Mouse (Mus musculus): ENCODE measurements at regions not wholly inside any gene's neighbourhood (a gene's known extent, or its start where the extent isn't known, plus 50 kb on each side); places are given as distances from the start of the nearest gene placed in this dataset.
A peak's percentile ranks its signal among the peaks of the same experiment; 100 is the strongest.

DNA sequence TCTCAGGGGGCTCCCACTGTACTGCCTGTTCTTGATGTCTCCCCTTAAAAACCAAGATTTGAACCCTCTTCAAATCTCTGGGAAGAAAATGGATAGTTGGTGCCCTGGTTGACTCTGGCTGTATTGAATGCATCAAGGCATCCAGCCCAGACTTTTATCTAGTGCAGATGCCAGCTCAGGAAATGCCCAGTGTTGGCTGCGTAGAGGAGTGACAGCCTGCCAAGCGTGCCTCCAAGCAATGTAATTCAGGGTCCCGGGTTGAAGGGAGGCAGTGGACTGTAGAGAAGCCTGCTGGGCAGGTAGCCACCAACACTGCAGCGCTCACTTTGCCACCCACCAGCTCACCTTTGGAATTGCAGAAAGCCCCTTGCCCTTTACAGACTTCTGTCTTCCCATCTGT, 146.4 kb downstream of the Opa1 start:
- no peaks in the 10 kb centered on the region for H3K4me1 ChIP-seq (ENCODE audit: control insufficient read depth, insufficient read depth, low read length)

DNA sequence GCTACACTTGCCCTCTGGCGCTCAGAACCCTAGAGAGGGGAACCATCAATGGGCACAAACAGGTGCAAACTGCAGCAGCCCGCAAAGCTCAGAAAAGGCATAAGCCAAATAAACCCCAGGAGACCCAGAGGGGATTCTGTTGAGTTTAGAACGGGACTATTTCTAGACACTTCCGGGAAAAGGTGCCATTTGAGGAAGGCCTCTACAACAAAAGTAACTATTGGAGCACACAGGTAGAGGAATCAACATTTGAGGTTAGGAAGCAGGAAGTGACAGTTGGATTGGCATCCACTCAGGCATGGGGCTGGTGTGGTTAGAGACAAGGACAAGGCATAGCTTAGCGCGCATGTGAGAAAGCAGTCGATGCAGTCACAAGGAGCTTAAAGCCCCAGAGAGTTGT, 148.3 kb downstream of the Opa1 start:
- H3K9ac ChIP-seq (ENCODE audit: low read depth, low read length), result no peak overlapping the region
- no peak overlapping the region for H3K27ac ChIP-seq (ENCODE audit: low read length)
- ATAC-seq, result no peak
- 83% methylated on average over 7 of the region's 7 CpGs for WGBS
- H3K27me3 ChIP-seq (ENCODE audit: control insufficient read depth, insufficient read depth, low read depth, low read length), result peaks cover 81% of the 10 kb centered on the region
- no peaks in the 10 kb centered on the region for H3K9me3 ChIP-seq (replicated peaks; ENCODE audit: control insufficient read depth, low read length, poor library complexity, severe bottlenecking)
- no peak overlapping the region for H3K4me3 ChIP-seq (ENCODE audit: low read depth, low read length)
- no peaks in the 10 kb centered on the region for H3K36me3 ChIP-seq (ENCODE audit: control insufficient read depth, insufficient read depth, low read length)
- no peaks in the 10 kb centered on the region for H3K4me1 ChIP-seq (ENCODE audit: control insufficient read depth, insufficient read depth, low read length)
- H3K4me2 ChIP-seq (ENCODE audit: low read length), result no peak overlapping the region

More for the DNA sequence above, 146.4 kb downstream of the Opa1 start:
- no peak for ATAC-seq
- peaks cover 81% of the 10 kb centered on the region for H3K27me3 ChIP-seq (ENCODE audit: control insufficient read depth, insufficient read depth, low read depth, low read length)
- H3K27ac ChIP-seq (ENCODE audit: low read length), result no peak overlapping the region
- no peak overlapping the region for H3K4me3 ChIP-seq (ENCODE audit: low read depth, low read length)
- WGBS, result 46% methylated on average over 4 of the region's 4 CpGs
- no peak overlapping the region for H3K9ac ChIP-seq (ENCODE audit: low read depth, low read length)
- no peaks in the 10 kb centered on the region for H3K36me3 ChIP-seq (ENCODE audit: control insufficient read depth, insufficient read depth, low read length)
- H3K9me3 ChIP-seq (replicated peaks; ENCODE audit: control insufficient read depth, low read length, poor library complexity, severe bottlenecking), result no peaks in the 10 kb centered on the region
- no peak overlapping the region for H3K4me2 ChIP-seq (ENCODE audit: low read length)

DNA sequence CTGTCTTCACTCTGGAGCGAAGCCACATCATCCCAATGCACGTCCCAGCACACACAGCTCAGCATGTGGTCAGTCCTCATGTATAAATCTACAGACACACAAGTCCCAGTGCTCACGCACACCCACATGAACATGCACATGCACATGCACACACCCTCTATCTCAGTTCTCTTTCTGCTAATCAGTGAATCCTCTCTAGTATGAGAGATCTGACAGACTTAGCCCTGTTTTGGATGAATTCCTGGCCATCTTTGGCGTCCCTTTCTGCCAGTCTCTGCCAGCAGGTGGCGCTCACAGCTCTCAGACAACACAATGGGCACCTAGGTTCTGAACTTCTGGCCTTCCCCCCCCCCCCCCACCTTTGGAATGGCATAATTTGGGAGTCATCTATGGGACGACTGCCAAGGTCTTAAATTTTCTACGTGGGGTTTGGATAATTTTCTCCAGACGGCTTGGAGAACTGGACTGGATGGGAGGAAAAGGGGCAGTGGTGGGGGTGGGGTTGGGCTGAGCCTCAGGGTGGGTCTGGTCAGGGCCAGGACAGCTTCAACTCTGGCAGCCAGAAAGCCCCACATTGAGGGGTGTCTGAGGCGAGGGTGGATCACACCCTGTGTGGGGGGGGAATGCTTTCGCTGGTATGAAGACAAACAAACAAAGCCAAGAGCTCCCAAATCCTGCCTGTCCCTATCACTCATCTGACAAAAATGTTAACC, 149.8 kb downstream of the Opa1 start:
- Histone ChIP-seq H3K27me3 (ENCODE audit: control insufficient read depth, insufficient read depth, low read depth, low read length) (peaks cover 81% of the 10 kb centered on the region), H3K9me3 (replicated peaks; ENCODE audit: control insufficient read depth, low read length, poor library complexity, severe bottlenecking) (no peaks in the 10 kb centered on the region), H3K4me1 (ENCODE audit: control insufficient read depth, insufficient read depth, low read length) (no peaks in the 10 kb centered on the region), H3K27ac (ENCODE audit: low read length) (no peak overlapping the region), H3K9ac (ENCODE audit: low read depth, low read length) (no peak overlapping the region), H3K4me3 (ENCODE audit: low read depth, low read length) (no peak overlapping the region), H3K4me2 (ENCODE audit: low read length) (no peak overlapping the region), H3K36me3 (ENCODE audit: control insufficient read depth, insufficient read depth, low read length) (no peaks in the 10 kb centered on the region)
- 21% methylated on average over 10 of the region's 10 CpGs for WGBS
- ATAC-seq, result peak; percentile 79; the same call in 1 of the 2 replicates

DNA sequence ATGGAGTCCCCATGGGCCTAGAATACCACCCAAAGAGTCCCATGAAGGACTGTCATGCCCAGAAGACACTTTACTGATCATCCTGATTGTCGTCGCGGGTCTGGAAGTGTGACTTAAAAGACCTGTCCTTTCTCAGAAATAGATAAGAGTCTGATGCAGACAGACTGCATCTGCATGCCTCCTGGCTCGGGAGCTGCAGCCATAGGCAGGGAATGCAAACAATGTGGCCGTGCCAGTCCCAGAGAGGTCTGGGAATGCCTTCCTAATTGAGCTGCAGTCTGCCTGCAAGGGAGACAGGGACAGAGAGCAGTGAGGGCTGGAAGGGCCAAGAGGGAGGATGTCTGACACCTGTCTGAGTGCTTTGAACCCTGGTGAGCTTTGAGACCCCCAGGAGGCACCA, 150.9 kb downstream of the Opa1 start:
- H3K27ac ChIP-seq (ENCODE audit: low read length), result no peak overlapping the region
- no peak overlapping the region for H3K4me2 ChIP-seq (ENCODE audit: low read length)
- no peak for ATAC-seq
- no peak overlapping the region for H3K9ac ChIP-seq (ENCODE audit: low read depth, low read length)
- peaks cover 9% of the 10 kb centered on the region; the same call in 1 of the 2 replicates for H3K4me1 ChIP-seq (ENCODE audit: control insufficient read depth, insufficient read depth, low read length)
- WGBS, result 30% methylated on average over 5 of the region's 5 CpGs
- H3K36me3 ChIP-seq (ENCODE audit: control insufficient read depth, insufficient read depth, low read length), result no peaks in the 10 kb centered on the region
- no peak overlapping the region for H3K4me3 ChIP-seq (ENCODE audit: low read depth, low read length)
- peaks cover 74% of the 10 kb centered on the region for H3K27me3 ChIP-seq (ENCODE audit: control insufficient read depth, insufficient read depth, low read depth, low read length)
- H3K9me3 ChIP-seq (replicated peaks; ENCODE audit: control insufficient read depth, low read length, poor library complexity, severe bottlenecking), result no peaks in the 10 kb centered on the region

DNA sequence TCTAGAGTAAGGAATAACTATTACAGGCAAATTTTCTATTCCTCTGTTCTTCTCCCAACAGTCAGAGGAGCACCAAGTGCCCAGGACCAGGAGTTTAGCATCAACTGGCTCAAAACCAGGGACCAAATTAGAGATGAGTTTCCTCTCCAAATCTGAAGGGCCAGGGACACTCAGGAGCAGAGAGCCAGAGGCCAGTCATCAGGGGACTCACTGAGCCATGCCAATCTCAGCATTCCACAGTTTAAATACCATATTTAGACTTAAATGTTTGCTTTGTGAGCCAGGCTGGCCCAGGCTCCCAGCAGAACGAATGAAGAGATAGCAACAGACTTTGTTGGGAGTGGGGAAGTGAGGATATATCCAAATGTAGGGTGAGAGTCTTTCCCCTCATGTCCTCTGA, 153.8 kb downstream of the Opa1 start:
- no peaks in the 10 kb centered on the region for H3K36me3 ChIP-seq (ENCODE audit: control insufficient read depth, insufficient read depth, low read length)
- WGBS, result 64% methylated on average over 1 of the region's 1 CpGs
- no peak overlapping the region for H3K4me3 ChIP-seq (ENCODE audit: low read depth, low read length)
- H3K4me1 ChIP-seq (ENCODE audit: control insufficient read depth, insufficient read depth, low read length), result peaks cover 12% of the 10 kb centered on the region; the same call in 1 of the 2 replicates
- H3K27me3 ChIP-seq (ENCODE audit: control insufficient read depth, insufficient read depth, low read depth, low read length), result peaks cover 64% of the 10 kb centered on the region
- ATAC-seq, result no peak
- no peaks in the 10 kb centered on the region for H3K9me3 ChIP-seq (replicated peaks; ENCODE audit: control insufficient read depth, low read length, poor library complexity, severe bottlenecking)
- H3K27ac ChIP-seq (ENCODE audit: low read length), result no peak overlapping the region
- H3K4me2 ChIP-seq (ENCODE audit: low read length), result no peak overlapping the region
- H3K9ac ChIP-seq (ENCODE audit: low read depth, low read length), result no peak overlapping the region

DNA sequence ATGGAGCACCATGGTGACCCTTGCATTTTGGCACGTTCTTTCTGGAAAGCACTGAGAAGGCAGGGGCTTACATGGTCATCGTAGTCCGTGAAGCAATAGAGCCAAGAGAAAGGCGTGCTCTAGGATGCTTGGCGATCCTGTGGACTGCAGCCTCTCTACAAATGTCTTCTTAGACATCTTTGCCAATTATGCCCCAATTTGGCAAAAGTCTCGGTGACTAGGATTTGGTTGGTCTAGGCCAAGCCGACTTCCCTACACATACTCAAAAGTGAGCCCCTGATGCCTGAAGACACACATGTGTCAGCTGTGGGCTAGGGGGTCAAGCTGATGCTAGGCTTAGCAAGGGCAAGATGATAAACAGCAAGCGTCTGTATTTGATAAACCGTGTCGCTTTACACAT, 154.7 kb downstream of the Opa1 start:
- Histone ChIP-seq H3K27ac (ENCODE audit: low read length) (no peak overlapping the region), H3K27me3 (ENCODE audit: control insufficient read depth, insufficient read depth, low read depth, low read length) (peaks cover 57% of the 10 kb centered on the region), H3K4me3 (ENCODE audit: low read depth, low read length) (no peak overlapping the region), H3K36me3 (ENCODE audit: control insufficient read depth, insufficient read depth, low read length) (no peaks in the 10 kb centered on the region), H3K4me1 (ENCODE audit: control insufficient read depth, insufficient read depth, low read length) (peaks cover 12% of the 10 kb centered on the region; the same call in 1 of the 2 replicates), H3K4me2 (ENCODE audit: low read length) (no peak overlapping the region), H3K9ac (ENCODE audit: low read depth, low read length) (no peak overlapping the region), H3K9me3 (replicated peaks; ENCODE audit: control insufficient read depth, low read length, poor library complexity, severe bottlenecking) (no peaks in the 10 kb centered on the region)
- 82% methylated on average over 10 of the region's 10 CpGs for WGBS
- ATAC-seq, result no peak

DNA sequence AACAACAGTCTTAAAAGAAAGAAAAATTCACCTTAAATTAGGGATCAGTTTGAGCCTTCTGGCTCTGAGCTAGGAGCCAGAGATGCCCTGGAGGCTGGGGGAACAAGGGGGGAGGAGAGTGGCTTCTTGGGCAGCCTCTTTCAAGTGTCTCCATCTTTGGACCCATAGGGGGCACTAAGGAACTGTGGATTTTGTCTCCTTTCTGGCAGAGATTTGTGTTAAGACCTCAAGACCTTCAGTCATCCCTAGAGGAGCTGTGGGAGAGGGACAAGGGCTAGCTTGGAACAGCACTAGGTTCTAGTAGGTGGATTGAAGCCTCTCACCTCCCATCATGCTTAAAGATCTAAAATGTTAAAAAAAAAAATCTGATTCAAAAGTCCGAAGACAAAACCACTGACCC, 155.2 kb downstream of the Opa1 start:
- Histone ChIP-seq H3K36me3 (ENCODE audit: control insufficient read depth, insufficient read depth, low read length) (no peaks in the 10 kb centered on the region), H3K4me2 (ENCODE audit: low read length) (no peak overlapping the region), H3K9me3 (replicated peaks; ENCODE audit: control insufficient read depth, low read length, poor library complexity, severe bottlenecking) (no peaks in the 10 kb centered on the region), H3K9ac (ENCODE audit: low read depth, low read length) (no peak overlapping the region), H3K27ac (ENCODE audit: low read length) (no peak overlapping the region), H3K4me1 (ENCODE audit: control insufficient read depth, insufficient read depth, low read length) (peaks cover 12% of the 10 kb centered on the region; the same call in 1 of the 2 replicates), H3K27me3 (ENCODE audit: control insufficient read depth, insufficient read depth, low read depth, low read length) (peaks cover 57% of the 10 kb centered on the region), H3K4me3 (ENCODE audit: low read depth, low read length) (no peak overlapping the region)
- WGBS, result 6% methylated on average over 1 of the region's 1 CpGs
- ATAC-seq, result peak; percentile 67

DNA sequence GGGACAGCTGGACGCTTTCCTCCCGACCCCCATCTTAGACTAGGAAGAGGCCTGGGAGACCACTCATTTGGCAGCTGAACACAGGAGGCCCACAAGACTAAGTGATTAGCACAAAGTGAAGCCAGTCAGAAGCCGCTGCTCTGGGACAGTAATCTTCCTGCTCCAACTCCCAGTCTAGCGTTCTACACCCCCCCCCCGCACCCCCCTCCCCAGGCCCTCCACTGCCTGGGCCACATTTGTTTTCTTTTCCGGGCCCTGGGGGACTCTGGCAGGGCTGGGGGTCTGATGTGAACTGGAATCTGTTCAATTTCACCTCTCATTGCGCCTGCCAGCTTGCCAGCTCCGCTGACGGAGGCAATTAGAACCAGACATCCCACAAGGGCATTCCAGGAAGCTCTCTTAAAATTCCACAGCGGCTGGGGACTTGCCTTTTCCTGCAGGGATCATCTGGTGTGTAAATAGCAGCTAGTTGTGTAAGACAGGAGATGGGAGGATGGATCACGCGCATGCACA, 155.7 kb downstream of the Opa1 start:
- peak; percentile 69 for ATAC-seq
- Histone ChIP-seq H3K36me3 (ENCODE audit: control insufficient read depth, insufficient read depth, low read length) (no peaks in the 10 kb centered on the region), H3K4me1 (ENCODE audit: control insufficient read depth, insufficient read depth, low read length) (peaks cover 12% of the 10 kb centered on the region; the same call in 1 of the 2 replicates), H3K9ac (ENCODE audit: low read depth, low read length) (no peak overlapping the region), H3K27me3 (ENCODE audit: control insufficient read depth, insufficient read depth, low read depth, low read length) (peaks cover 54% of the 10 kb centered on the region), H3K4me2 (ENCODE audit: low read length) (no peak overlapping the region), H3K4me3 (ENCODE audit: low read depth, low read length) (no peak overlapping the region), H3K9me3 (replicated peaks; ENCODE audit: control insufficient read depth, low read length, poor library complexity, severe bottlenecking) (no peaks in the 10 kb centered on the region), H3K27ac (ENCODE audit: low read length) (no peak overlapping the region)
- WGBS, result 9% methylated on average over 12 of the region's 12 CpGs

DNA sequence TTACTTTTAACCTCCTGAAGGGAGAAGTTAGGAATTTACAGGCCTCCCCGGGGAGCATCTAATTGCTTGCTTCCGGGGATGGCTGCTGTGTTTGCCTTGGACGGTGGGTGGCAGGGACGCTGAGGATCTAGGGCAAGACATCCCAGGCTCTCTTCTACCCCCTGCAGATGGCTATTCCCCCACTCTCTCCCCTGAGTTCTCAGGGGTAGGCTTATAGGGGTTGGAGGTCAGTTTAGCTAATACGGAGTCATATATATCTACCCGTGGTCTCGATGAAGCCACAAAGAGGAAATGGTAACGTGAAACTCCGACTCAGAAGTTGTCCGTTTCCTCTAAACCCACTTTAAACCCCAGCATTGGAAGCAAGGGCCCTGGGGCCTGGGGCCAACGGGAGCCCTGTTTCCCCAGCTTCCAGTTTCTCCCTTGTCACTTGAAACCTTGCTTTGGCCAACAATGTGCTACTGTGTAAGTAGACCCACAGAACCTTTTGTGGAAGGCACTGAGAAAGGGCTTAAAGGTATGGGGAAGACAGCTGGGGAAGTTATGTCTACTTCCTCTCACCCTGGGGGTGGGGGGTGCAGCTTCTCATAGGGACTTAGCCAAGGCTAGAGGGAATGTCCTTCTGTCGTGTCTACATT, 156.4 kb downstream of the Opa1 start:
- H3K27me3 ChIP-seq (ENCODE audit: control insufficient read depth, insufficient read depth, low read depth, low read length), result peaks cover 48% of the 10 kb centered on the region
- ATAC-seq, result peak; percentile 63; the same call in 1 of the 2 replicates
- whole genome bisulfite sequencing, result 21% methylated on average over 12 of the region's 12 CpGs

More for the DNA sequence above, 156.4 kb downstream of the Opa1 start:
- Histone ChIP-seq H3K4me3 (ENCODE audit: low read depth, low read length) (no peak overlapping the region), H3K4me1 (ENCODE audit: control insufficient read depth, insufficient read depth, low read length) (peaks cover 12% of the 10 kb centered on the region; the same call in 1 of the 2 replicates), H3K27ac (ENCODE audit: low read length) (no peak overlapping the region), H3K4me2 (ENCODE audit: low read length) (no peak overlapping the region), H3K9ac (ENCODE audit: low read depth, low read length) (no peak overlapping the region), H3K36me3 (ENCODE audit: control insufficient read depth, insufficient read depth, low read length) (no peaks in the 10 kb centered on the region), H3K9me3 (replicated peaks; ENCODE audit: control insufficient read depth, low read length, poor library complexity, severe bottlenecking) (no peaks in the 10 kb centered on the region)

All from midbrain, embryonic 16.5 days (tissue).